Mouse (Mus musculus) erythroid progenitor cell, adult 5-6 weeks (primary cell): ENCODE data around the gene Gm10964. TPM values are rescaled to one million over a fixed set of nuclear protein-coding genes. Genes with fewer than 3 reads are reported as not detected.
A peak's percentile ranks its signal among the peaks of the same experiment; 100 is the strongest.

Experiments used
- ATAC-seq: replicated peaks from 2 replicates; pipeline ENCODE4 v1.8.0; 2016; ENCODE audit warnings: moderate number of reproducible peaks, mild to moderate bottlenecking, moderate TSS enrichment, inconsistent platforms; ENCODE audit not compliant: poor library complexity, low FRiP score, severe bottlenecking
- total RNA-seq, 2 experiments: library from RNA; stranded (forward) in 1 of 2; stranded (reverse) in 1 of 2; fragments of 150-400 nt in 1 of 2; fragments of 186-747, 209-891 nt in 1 of 2; gene quantifications; 2 replicates each; pipeline versions ENCODE4 v1.2.3 to v1.2.4; 2015 to 2017; ENCODE audit warnings: low replicate concordance in 2 of 2

Gm10964 gene
- total RNA-seq, 2 experiments from 2014 or later, result not detected

- ATAC-seq, result no peak
Measured at GRCm38 (mm10) chr3:103733799-103734695, 5.1 kb upstream of the Gm10964 start.

GRCm38 (mm10) chr3:103734696-103735519 lies 4.3 kb upstream of the Gm10964 start:
- ATAC-seq, result no peak

- no peak for ATAC-seq
Measured at GRCm38 (mm10) chr3:103735776-103736600, 3.2 kb upstream of the Gm10964 start.

- ATAC-seq, result no peak
Measured at GRCm38 (mm10) chr3:103737061-103737754, 2.0 kb upstream of the Gm10964 start.

GRCm38 (mm10) chr3:103737778-103738571 lies 1.2 kb upstream of the Gm10964 start, which contains the start of gene Olfml3:
TSS of gene Olfml3 (minus strand) at chr3:103738001.
- ATAC-seq, result peak; percentile 48

- no peak for ATAC-seq
Measured at GRCm38 (mm10) chr3:103740342-103740741, 1.2 kb downstream of the Gm10964 start.

- ATAC-seq, result no peak
Measured at GRCm38 (mm10) chr3:103743208-103743607, 4.0 kb downstream of the Gm10964 start.

GRCm38 (mm10) chr3:103745001-103745770 lies 6.0 kb downstream of the Gm10964 start:
- no peak for ATAC-seq

GRCm38 (mm10) chr3:103746711-103747110 lies 7.5 kb downstream of the Gm10964 start:
- ATAC-seq, result no peak

- no peak for ATAC-seq
Measured at GRCm38 (mm10) chr3:103751558-103751957, 12.4 kb downstream of the Gm10964 start.

- ATAC-seq, result no peak
Measured at GRCm38 (mm10) chr3:103755351-103755750, 16.2 kb downstream of the Gm10964 start.

GRCm38 (mm10) chr3:103756920-103757319 lies 17.8 kb downstream of the Gm10964 start:
- no peak for ATAC-seq

- no peak for ATAC-seq
Measured at GRCm38 (mm10) chr3:103758456-103758855, 19.3 kb downstream of the Gm10964 start.

GRCm38 (mm10) chr3:103759261-103759970 lies 20.2 kb downstream of the Gm10964 start:
- no peak for ATAC-seq

GRCm38 (mm10) chr3:103766789-103767188 lies 27.6 kb downstream of the Gm10964 start:
- no peak for ATAC-seq

GRCm38 (mm10) chr3:103771531-103772130 lies 32.5 kb downstream of the Gm10964 start:
- ATAC-seq, result no peak

GRCm38 (mm10) chr3:103772846-103773245 lies 33.7 kb downstream of the Gm10964 start:
- no peak for ATAC-seq
